Mouse (Mus musculus) T-cell, adult 66 days (primary cell): ENCODE data around the gene Acnat2. TPM values are rescaled to one million over a fixed set of nuclear protein-coding genes. Genes with fewer than 3 reads are reported as not detected.

ENCODE experiments used
- total RNA-seq, 2 experiments: library from RNA; stranded (reverse); gene quantifications; 3 replicates in 1 of 2; 4 replicates in 1 of 2; pipeline ENCODE4 v1.2.4; 2023

Acnat2 gene
- total RNA-seq, result not detected

GRCm38 (mm10) chr4:49407957-49408356, at the start of gene Acnat2:
TSS of gene Acnat2 (minus strand) at chr4:49408151.

Other genes starting within 250 kb of the Acnat2 start
- not detected for gene Acnat1, start 65.8 kb upstream of the Acnat2 start, total RNA-seq
- gene Baat, start 98.4 kb upstream of the Acnat2 start, total RNA-seq, result not detected
- 10 to 100 TPM; 13.2 to 13.3 TPM for gene Mrpl50, start 112.9 kb upstream of the Acnat2 start, total RNA-seq
- 1 to 10 TPM; 3.8 to 6.0 TPM for gene Zfp189, start 113.0 kb upstream of the Acnat2 start, total RNA-seq
- not detected for gene Aldob, start 141.4 kb upstream of the Acnat2 start, total RNA-seq
- gene Tmem246, start 189.7 kb upstream of the Acnat2 start, total RNA-seq, result under 1 TPM in 1 of 2 experiments, not detected in 1; 0.18 TPM
- 100 to 1,000 TPM; 160 to 162 TPM for gene Rnf20, start 223.9 kb upstream of the Acnat2 start, total RNA-seq